Mouse (Mus musculus) kidney, adult 2 months (tissue): ENCODE measurements around the gene Ksr2. TPM values are rescaled to one million over a fixed set of nuclear protein-coding genes. Genes with fewer than 3 reads are reported as not detected.
A peak's percentile ranks its signal among the peaks of the same experiment; 100 is the strongest.

Experiments used
- DNase-seq: peaks from one replicate; pipeline ENCODE4 v3.0.0; 2021
- H3K27ac ChIP-seq: fragments of 200-500 bp; 2 replicates; pipeline ENCODE4 v1.5.1; 2012; ENCODE audit warnings: low read depth, low read length, control low read depth, inconsistent platforms; ENCODE audit not compliant: insufficient read depth
- H3K27me3 ChIP-seq: fragments of 200-500 bp; replicated peaks from 2 replicates; pipeline ENCODE4 v1.6.1; 2012; ENCODE audit warnings: mild to moderate bottlenecking, moderate library complexity, low read length, inconsistent platforms; ENCODE audit not compliant: control insufficient read depth, insufficient read depth
- H3K36me3 ChIP-seq: fragments of 200-500 bp; 2 replicates; pipeline ENCODE4 v1.6.1; 2012; ENCODE audit warnings: mild to moderate bottlenecking, moderate library complexity, low read length, inconsistent platforms; ENCODE audit not compliant: control insufficient read depth, insufficient read depth
- H3K4me1 ChIP-seq: fragments of 200-500 bp; 2 replicates; pipeline ENCODE4 v1.6.1; 2011; ENCODE audit warnings: low read length; ENCODE audit not compliant: control insufficient read depth, insufficient read depth
- H3K4me3 ChIP-seq: fragments of 200-500 bp; 2 replicates; pipeline ENCODE4 v1.5.1; 2011; ENCODE audit warnings: mild to moderate bottlenecking, low read depth, low read length, control low read depth; ENCODE audit not compliant: insufficient read depth
- CTCF ChIP-seq: fragments of 200-500 bp; conservative IDR thresholded peaks from 2 replicates; pipeline ENCODE4 v1.5.1; 2011; ENCODE audit warnings: low read depth, mild to moderate bottlenecking, control low read depth, low read length, moderate library complexity, mixed read lengths; ENCODE audit not compliant: insufficient read depth, insufficient read length
- POLR2A ChIP-seq: fragments of 200-500 bp; IDR thresholded peaks from one replicate; pipeline ENCODE4 v1.6.1; 2011; ENCODE audit warnings: low read depth, low read length, control low read depth
- WGBS: fragments of 180-500 bp; shearing (Covaris S2); methylation state at CpG from one replicate; pipeline ENCODE4 v1.1.7; 2018; 5-methylcytosine and 5-hydroxymethylcytosine counted together
- polyA plus RNA-seq: library from polyadenylated mRNA; depleted of rRNA; stranded (reverse); fragments of >200 nt; gene quantifications from 2 replicates; pipeline ENCODE4 v1.2.3, GENCODE M21; 2012

Gene Ksr2
- polyA plus RNA-seq, 1 experiment, result 1.9 TPM

- no peak overlapping the region for H3K27ac ChIP-seq
- 68% methylated on average over 18 of the region's 18 CpGs for WGBS
These were observed 27.5 kb downstream of the Ksr2 start for GRCm38 (mm10) chr5:117441242-117441842.

DNA sequence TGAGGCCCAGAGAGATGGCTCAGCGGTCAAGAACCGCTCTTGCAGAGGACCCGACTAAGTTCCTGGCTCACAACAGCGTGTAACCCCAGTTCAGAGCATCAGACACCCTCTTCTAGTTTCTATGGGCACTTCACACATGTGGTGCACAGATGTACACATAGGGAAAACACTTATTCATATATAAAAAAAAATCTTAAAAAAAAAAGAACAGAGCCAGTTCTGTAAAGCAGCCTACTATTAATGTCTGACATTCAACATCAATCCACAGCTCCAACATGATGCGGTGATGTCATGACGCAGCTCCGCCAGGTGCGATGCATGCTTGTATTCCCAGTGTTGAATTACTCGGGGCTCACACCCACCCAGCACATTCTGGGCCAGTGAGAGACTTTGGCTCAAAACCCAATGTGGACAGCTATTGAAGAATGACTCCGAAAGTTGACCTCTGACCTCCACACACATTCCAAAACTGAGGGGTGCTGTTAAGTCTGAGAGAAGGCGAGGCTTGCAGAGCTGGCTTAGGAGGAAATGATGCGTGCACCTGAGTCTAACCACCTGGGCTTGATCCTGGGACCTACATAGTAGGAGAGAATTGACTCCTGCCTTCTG is 28.5 kb downstream of the Ksr2 start:
- DNase-seq, result peak; percentile 44
- TF ChIP-seq CTCF (no peak), POLR2A (no peak)
- H3K36me3 ChIP-seq, result no peaks in the 10 kb centered on the region
- no peak overlapping the region for H3K4me3 ChIP-seq
- 78% methylated on average over 12 of the region's 12 CpGs for WGBS
- no peak overlapping the region for H3K27ac ChIP-seq
- H3K4me1 ChIP-seq, result peaks cover 10% of the 10 kb centered on the region
- H3K27me3 ChIP-seq, result no peaks in the 10 kb centered on the region

More at GRCm38 (mm10) chr5:117441242-117441842, 27.5 kb downstream of the Ksr2 start:
- Histone ChIP-seq H3K27me3 (no peaks in the 10 kb centered on the region), H3K4me3 (no peak overlapping the region), H3K36me3 (no peaks in the 10 kb centered on the region), H3K4me1 (peaks cover 10% of the 10 kb centered on the region)
- no peak for DNase-seq
- TF ChIP-seq POLR2A, result no peak
- TF ChIP-seq CTCF, result no peak

DNA sequence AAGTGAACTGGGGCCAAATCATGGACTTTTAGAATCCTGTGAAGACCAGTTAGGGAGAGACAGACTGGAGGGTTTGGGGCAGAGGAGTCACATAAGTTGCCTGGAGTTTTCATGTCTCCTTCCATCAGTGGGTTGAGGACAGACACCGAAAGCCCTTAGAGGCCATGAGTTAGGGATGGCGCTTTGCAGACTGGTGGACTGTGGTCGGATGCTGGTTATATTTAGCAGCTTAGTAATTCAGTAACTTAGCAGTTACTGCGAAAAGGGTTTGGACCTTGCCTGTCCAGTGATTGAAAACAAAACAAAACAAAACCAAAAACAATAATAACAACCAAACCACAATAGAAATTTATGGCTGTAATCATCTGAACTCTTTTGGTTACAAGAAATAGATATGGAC is 29.3 kb downstream of the Ksr2 start:
- 42% methylated on average over 4 of the region's 4 CpGs for WGBS
- peaks cover 10% of the 10 kb centered on the region for H3K4me1 ChIP-seq
- H3K27me3 ChIP-seq, result no peaks in the 10 kb centered on the region
- H3K4me3 ChIP-seq, result no peak overlapping the region
- no peaks in the 10 kb centered on the region for H3K36me3 ChIP-seq
- H3K27ac ChIP-seq, result peak overlapping the region; percentile 81
- peak; percentile 79 for DNase-seq
- no peak for TF ChIP-seq POLR2A
- TF ChIP-seq CTCF, result no peak

GRCm38 (mm10) chr5:117443902-117444301 is 30.1 kb downstream of the Ksr2 start:
- Histone ChIP-seq H3K36me3 (no peaks in the 10 kb centered on the region), H3K4me1 (peaks cover 10% of the 10 kb centered on the region), H3K27ac (peak overlapping the region; percentile 81), H3K4me3 (no peak overlapping the region), H3K27me3 (no peaks in the 10 kb centered on the region)
- DNase-seq, result peak; percentile 28
- WGBS, result 85% methylated on average over 6 of the region's 6 CpGs
- TF ChIP-seq POLR2A, result no peak
- no peak for TF ChIP-seq CTCF

GRCm38 (mm10) chr5:117447698-117448097 is 33.9 kb downstream of the Ksr2 start:
- Histone ChIP-seq H3K36me3 (no peaks in the 10 kb centered on the region), H3K27ac (no peak overlapping the region), H3K4me1 (peaks cover 6% of the 10 kb centered on the region), H3K27me3 (no peaks in the 10 kb centered on the region), H3K4me3 (no peak overlapping the region)
- WGBS, result 44% methylated on average over 6 of the region's 6 CpGs
- no peak for DNase-seq
- no peak for TF ChIP-seq POLR2A
- TF ChIP-seq CTCF, result no peak

- H3K4me1 ChIP-seq, result no peaks in the 10 kb centered on the region
- 95% methylated on average over 2 of the region's 2 CpGs for WGBS
- no peak overlapping the region for H3K27ac ChIP-seq
- DNase-seq, result no peak
- no peak overlapping the region for H3K4me3 ChIP-seq
- no peak for TF ChIP-seq POLR2A
- TF ChIP-seq CTCF, result no peak
- no peaks in the 10 kb centered on the region for H3K27me3 ChIP-seq
- H3K36me3 ChIP-seq, result no peaks in the 10 kb centered on the region
These were observed 38.2 kb downstream of the Ksr2 start for GRCm38 (mm10) chr5:117452013-117452412.

DNA sequence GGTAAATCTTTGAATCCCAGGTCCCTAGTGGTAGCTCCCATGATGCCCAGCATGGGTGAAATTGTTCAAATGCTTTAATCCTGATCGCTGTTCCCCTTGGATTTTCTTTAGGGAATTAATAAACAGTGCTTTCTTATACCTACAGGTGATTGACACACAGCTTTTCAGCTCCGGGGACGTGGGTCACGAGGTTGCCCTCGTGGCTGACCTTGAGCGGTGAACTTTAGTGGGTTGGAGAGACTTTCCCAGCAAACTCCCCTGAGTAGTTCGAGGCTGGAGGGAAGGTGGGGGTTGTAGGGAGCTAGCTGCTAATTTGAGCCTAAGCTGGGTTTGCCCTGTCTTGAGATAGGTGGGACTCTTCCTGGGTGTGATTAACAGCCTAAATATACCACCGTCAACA is 41.7 kb downstream of the Ksr2 start:
- no peak for DNase-seq
- WGBS, result 64% methylated on average over 8 of the region's 8 CpGs

More for the DNA sequence above, 41.7 kb downstream of the Ksr2 start:
- TF ChIP-seq POLR2A, result no peak
- TF ChIP-seq CTCF, result no peak
- Histone ChIP-seq H3K27ac (no peak overlapping the region), H3K4me1 (no peaks in the 10 kb centered on the region), H3K27me3 (no peaks in the 10 kb centered on the region), H3K4me3 (no peak overlapping the region), H3K36me3 (no peaks in the 10 kb centered on the region)
